Mouse (Mus musculus): Measurements from ENCODE around the gene Atp6v0d1. TPM values are rescaled to one million over a fixed set of nuclear protein-coding genes. Genes with fewer than 3 reads are reported as not detected.
A peak's percentile ranks its signal among the peaks of the same experiment; 100 is the strongest.

The Atp6v0d1 gene
- polyA plus RNA-seq, 1 experiment from 2014 or later = 50.2 TPM

DNA sequence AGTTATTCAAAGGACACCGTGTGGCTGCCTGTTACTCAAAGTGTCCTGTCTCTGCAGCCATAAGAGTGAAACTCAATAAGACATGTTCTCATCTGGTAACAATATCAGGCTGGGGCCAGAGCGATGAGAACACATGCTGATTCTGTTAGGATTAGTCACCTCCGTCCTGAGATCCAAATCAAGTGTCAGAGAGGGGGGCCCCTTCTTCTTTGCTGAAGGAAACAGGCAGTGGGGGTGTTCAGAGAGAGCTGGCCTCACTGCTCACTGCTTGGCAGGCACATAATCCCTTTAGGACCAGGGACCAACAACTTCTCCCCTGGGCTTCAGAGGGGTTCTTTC, 81.8 kb downstream of the Atp6v0d1 start:
- ATAC-seq = no peak

DNA sequence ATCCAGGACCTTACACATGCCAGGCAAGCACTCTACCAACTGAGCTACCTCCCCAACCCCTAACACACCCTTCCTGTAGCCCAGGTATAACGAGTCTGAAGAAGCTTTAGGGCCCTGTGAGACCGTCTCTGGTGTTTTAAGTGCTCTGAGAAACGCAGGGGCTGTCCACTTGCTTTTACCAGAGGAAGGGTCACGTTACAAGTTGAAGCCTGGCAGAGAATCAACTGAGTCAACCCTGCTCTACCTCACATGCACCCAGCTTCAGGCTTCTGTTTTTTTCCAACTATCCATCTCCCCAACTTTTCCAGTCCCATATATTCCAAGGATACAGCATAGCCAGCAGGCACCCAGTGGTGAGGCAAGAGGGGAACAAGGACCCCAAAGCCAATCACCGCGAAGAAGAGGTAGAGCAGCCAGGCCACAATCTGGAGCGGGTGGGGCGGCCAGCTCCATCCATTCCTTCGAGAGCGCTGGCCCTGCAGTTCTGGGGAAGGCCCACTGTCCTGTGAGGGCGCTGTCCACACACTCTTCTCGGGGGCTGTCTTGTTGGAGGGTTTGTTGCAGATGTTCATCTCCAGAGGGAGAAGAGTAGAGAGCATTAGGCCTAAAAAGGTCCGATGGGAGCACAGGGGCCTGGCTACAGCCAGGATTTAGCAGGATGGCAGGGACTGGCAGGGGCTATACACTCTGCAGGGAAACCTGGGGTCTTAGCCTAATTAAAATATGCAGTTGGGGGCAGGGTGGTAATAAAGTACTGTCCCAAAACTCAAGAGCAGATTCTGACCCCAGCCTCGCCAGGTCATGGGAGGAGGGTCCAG, 82.4 kb downstream of the Atp6v0d1 start:
- Histone ChIP-seq H3K9me3 (ENCODE audit: low read length) (no peaks in the 10 kb centered on the region), H3K9ac (replicated peaks) (no peak overlapping the region), H3K4me2 (ENCODE audit: low read depth, low read length) (no peak overlapping the region), H3K27me3 (ENCODE audit: insufficient read depth, low read length) (no peaks in the 10 kb centered on the region), H3K27ac (ENCODE audit: low read depth) (no peak overlapping the region), H3K4me1 (ENCODE audit: insufficient read depth) (no peaks in the 10 kb centered on the region), H3K4me3 (ENCODE audit: low read depth, low read length) (no peak overlapping the region), H3K36me3 (replicated peaks; ENCODE audit: insufficient read depth, low read length) (no peaks in the 10 kb centered on the region)
- WGBS (ENCODE audit: insufficient replicate concordance) = 62% methylated on average over 14 of the region's 14 CpGs
- ATAC-seq = no peak
- no peak for TF ChIP-seq EP300 (IDR thresholded peaks at IDR 0.05; ENCODE audit: low read depth)
- peak; percentile 62 for TF ChIP-seq CTCF (IDR thresholded peaks at IDR 0.05; ENCODE audit: low read depth)
- peak; percentile 42 for DNase-seq

More for the DNA sequence above, 81.8 kb downstream of the Atp6v0d1 start:
- TF ChIP-seq EP300 (IDR thresholded peaks at IDR 0.05; ENCODE audit: low read depth) = no peak
- TF ChIP-seq CTCF (IDR thresholded peaks at IDR 0.05; ENCODE audit: low read depth) = no peak
- 71% methylated on average over 3 of the region's 3 CpGs for WGBS (ENCODE audit: insufficient replicate concordance)
- Histone ChIP-seq H3K9me3 (ENCODE audit: low read length) (no peaks in the 10 kb centered on the region), H3K4me1 (ENCODE audit: insufficient read depth) (no peaks in the 10 kb centered on the region), H3K4me2 (ENCODE audit: low read depth, low read length) (no peak overlapping the region), H3K9ac (replicated peaks) (no peak overlapping the region), H3K27ac (ENCODE audit: low read depth) (no peak overlapping the region), H3K36me3 (replicated peaks; ENCODE audit: insufficient read depth, low read length) (no peaks in the 10 kb centered on the region), H3K4me3 (ENCODE audit: low read depth, low read length) (no peak overlapping the region), H3K27me3 (ENCODE audit: insufficient read depth, low read length) (no peaks in the 10 kb centered on the region)
- no peak for DNase-seq

DNA sequence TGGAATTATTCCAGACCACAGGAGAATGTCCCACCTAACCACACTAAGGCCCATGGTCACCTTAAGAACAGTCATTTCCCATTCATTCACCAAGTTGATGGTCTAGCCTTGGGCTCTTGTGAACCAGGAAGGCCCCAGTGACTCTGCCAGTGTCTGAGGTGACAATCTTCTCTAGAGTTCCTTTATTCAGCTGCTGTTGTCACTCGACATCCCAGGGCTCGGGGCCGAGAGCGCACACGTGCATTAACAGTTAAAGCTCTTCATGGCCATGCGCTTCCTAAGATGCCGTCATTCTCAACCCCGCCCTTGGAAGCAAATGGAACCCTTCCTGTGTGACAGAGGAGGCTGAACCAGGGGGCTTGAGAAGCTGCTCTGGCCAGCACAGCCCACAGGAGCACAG, 83.7 kb downstream of the Atp6v0d1 start:
- H3K4me3 ChIP-seq (ENCODE audit: low read depth, low read length) = no peak overlapping the region
- no peak overlapping the region for H3K27ac ChIP-seq (ENCODE audit: low read depth)
- no peaks in the 10 kb centered on the region for H3K4me1 ChIP-seq (ENCODE audit: insufficient read depth)
- H3K36me3 ChIP-seq (replicated peaks; ENCODE audit: insufficient read depth, low read length) = no peaks in the 10 kb centered on the region
- DNase-seq (no peak), ATAC-seq (no peak)
- no peak overlapping the region for H3K4me2 ChIP-seq (ENCODE audit: low read depth, low read length)
- whole genome bisulfite sequencing (ENCODE audit: insufficient replicate concordance) = 92% methylated on average over 8 of the region's 8 CpGs
- no peaks in the 10 kb centered on the region for H3K27me3 ChIP-seq (ENCODE audit: insufficient read depth, low read length)
- H3K9ac ChIP-seq (replicated peaks) = no peak overlapping the region
- no peaks in the 10 kb centered on the region for H3K9me3 ChIP-seq (ENCODE audit: low read length)
- TF ChIP-seq EP300 (IDR thresholded peaks at IDR 0.05; ENCODE audit: low read depth) (no peak), CTCF (IDR thresholded peaks at IDR 0.05; ENCODE audit: low read depth) (no peak)

DNA sequence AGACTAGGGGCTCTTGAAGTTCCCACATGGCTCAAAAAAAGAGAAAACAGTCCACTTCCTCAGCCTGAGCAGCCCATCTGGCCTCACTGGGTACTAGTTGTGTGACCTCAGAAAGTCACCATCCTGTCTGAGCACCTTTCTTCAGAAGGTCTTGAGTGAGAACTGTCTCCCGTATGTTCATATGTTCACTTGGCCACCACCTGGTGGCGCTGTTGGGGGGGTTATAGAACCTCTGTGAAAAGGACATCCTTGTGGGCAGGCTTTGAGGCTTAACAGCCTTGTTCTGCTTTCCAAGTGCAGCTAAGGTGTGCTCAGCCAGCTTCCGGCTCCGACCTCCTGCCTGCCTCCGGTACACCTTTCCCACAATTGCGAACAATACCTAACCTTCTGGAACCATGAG, 84.4 kb downstream of the Atp6v0d1 start:
- no peak overlapping the region for H3K4me2 ChIP-seq (ENCODE audit: low read depth, low read length)
- TF ChIP-seq EP300 (IDR thresholded peaks at IDR 0.05; ENCODE audit: low read depth) = no peak
- TF ChIP-seq CTCF (IDR thresholded peaks at IDR 0.05; ENCODE audit: low read depth) = peak; percentile 76
- peak; percentile 67 for DNase-seq
- no peaks in the 10 kb centered on the region for H3K4me1 ChIP-seq (ENCODE audit: insufficient read depth)
- 73% methylated on average over 6 of the region's 6 CpGs for WGBS (ENCODE audit: insufficient replicate concordance)
- H3K27me3 ChIP-seq (ENCODE audit: insufficient read depth, low read length) = no peaks in the 10 kb centered on the region
- no peaks in the 10 kb centered on the region for H3K9me3 ChIP-seq (ENCODE audit: low read length)
- H3K9ac ChIP-seq (replicated peaks) = no peak overlapping the region
- ATAC-seq = no peak
- no peak overlapping the region for H3K27ac ChIP-seq (ENCODE audit: low read depth)
- H3K36me3 ChIP-seq (replicated peaks; ENCODE audit: insufficient read depth, low read length) = no peaks in the 10 kb centered on the region
- no peak overlapping the region for H3K4me3 ChIP-seq (ENCODE audit: low read depth, low read length)

DNA sequence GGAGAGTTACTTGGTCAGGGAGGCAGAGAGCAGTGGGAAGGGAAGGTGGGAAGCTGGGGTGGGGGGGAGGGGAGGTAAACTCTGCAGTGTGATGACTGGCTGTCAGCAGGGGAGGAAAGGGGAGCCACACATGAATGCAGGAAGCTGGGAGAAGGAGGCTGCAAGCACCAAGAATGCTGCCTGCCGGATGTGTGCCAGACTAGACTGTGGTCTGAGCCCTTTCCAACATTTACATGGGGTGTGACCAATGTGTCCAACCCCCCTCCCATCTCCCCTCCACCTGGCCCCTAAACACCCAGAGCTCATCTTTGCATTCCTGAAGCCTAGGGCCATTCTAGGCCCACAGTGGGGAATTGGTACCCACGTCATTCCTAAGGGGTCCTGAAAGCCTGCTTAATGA, 84.8 kb downstream of the Atp6v0d1 start:
- Histone ChIP-seq H3K9me3 (ENCODE audit: low read length) (no peaks in the 10 kb centered on the region), H3K27ac (ENCODE audit: low read depth) (no peak overlapping the region), H3K4me2 (ENCODE audit: low read depth, low read length) (no peak overlapping the region), H3K4me3 (ENCODE audit: low read depth, low read length) (no peak overlapping the region), H3K27me3 (ENCODE audit: insufficient read depth, low read length) (no peaks in the 10 kb centered on the region), H3K36me3 (replicated peaks; ENCODE audit: insufficient read depth, low read length) (no peaks in the 10 kb centered on the region), H3K4me1 (ENCODE audit: insufficient read depth) (no peaks in the 10 kb centered on the region), H3K9ac (replicated peaks) (no peak overlapping the region)
- WGBS (ENCODE audit: insufficient replicate concordance) = 46% methylated on average over 2 of the region's 2 CpGs
- TF ChIP-seq CTCF (IDR thresholded peaks at IDR 0.05; ENCODE audit: low read depth) (no peak), EP300 (IDR thresholded peaks at IDR 0.05; ENCODE audit: low read depth) (no peak)
- ATAC-seq = no peak
- no peak for DNase-seq

DNA sequence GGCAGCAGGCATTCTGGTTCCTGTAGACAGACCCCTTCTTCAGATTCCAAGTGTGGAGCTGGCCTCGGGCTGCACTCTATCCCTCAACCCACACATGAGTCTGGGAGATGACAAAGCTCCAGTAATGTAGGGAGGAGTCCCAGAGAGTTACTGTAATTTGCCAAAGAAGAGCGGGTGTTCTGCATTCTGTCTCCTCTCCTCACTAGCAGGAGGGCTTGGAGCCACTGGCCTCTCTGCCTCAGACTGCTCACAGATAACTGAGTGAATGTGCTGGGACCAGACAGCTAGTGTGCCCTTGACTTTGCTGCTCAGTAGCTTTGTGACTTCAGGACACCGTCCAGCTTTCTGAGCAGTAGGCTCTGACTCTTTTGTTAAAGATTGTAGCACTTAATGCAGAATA, 88.1 kb downstream of the Atp6v0d1 start:
- Histone ChIP-seq H3K9me3 (ENCODE audit: low read length) (no peaks in the 10 kb centered on the region), H3K4me3 (ENCODE audit: low read depth, low read length) (no peak overlapping the region), H3K4me1 (ENCODE audit: insufficient read depth) (peaks cover 10% of the 10 kb centered on the region), H3K27me3 (ENCODE audit: insufficient read depth, low read length) (peaks cover 20% of the 10 kb centered on the region; the same call in 1 of the 2 replicates), H3K4me2 (ENCODE audit: low read depth, low read length) (no peak overlapping the region), H3K9ac (replicated peaks) (no peak overlapping the region), H3K27ac (ENCODE audit: low read depth) (no peak overlapping the region), H3K36me3 (replicated peaks; ENCODE audit: insufficient read depth, low read length) (no peaks in the 10 kb centered on the region)
- 73% methylated on average over 3 of the region's 3 CpGs for WGBS (ENCODE audit: insufficient replicate concordance)
- DNase-seq = no peak
- ATAC-seq = no peak
- TF ChIP-seq EP300 (IDR thresholded peaks at IDR 0.05; ENCODE audit: low read depth) (no peak), CTCF (IDR thresholded peaks at IDR 0.05; ENCODE audit: low read depth) (no peak)
